8 mouse cellular contexts compared by ENCODE assay signal in genomic region chr9:22117754-22118456, GRCm38 (mm10). TPM values are rescaled to one million over a fixed set of nuclear protein-coding genes. Genes with fewer than 3 reads are reported as not detected.
DNase-seq lines count a peak whose midpoint lies in the region; ATAC-seq lines count a peak whose summit lies in the region.

No protein-coding gene starts in this region.

- H3K9me3 ChIP-seq in heart, embryonic 10.5 days = no peaks in the 10 kb centered on the region
- no peaks in the 10 kb centered on the region for H3K9me3 ChIP-seq in kidney, embryonic 14.5 days (ENCODE audit: control insufficient read depth, low read length)
- no peaks in the 10 kb centered on the region for H3K9me3 ChIP-seq in liver, embryonic 13.5 days (replicated peaks)

- peak; percentile 29 for DNase-seq in urinary bladder, postnatal 25 days (ENCODE audit: low spot score)
- no peak for DNase-seq in urinary bladder, adult 18-20 months (ENCODE audit: low spot score in 2 of 2)
- peak; percentile 68 for DNase-seq in cerebellum, adult 8-10 months
- DNase-seq in heart, embryonic 10.5 days (ENCODE audit: low spot score) = peak; percentile 85
- peak; percentile 67 for DNase-seq in liver, embryonic 13.5 days
- DNase-seq in naive thymus-derived CD4-positive, alpha-beta T cell, adult 2 months (ENCODE audit: low read depth) = peak; percentile 96
- peak; percentile 89 for DNase-seq in thymus, postnatal 0 days (ENCODE audit: low spot score)

- WGBS in heart, embryonic 10.5 days = 41% methylated on average over 10 of the region's 10 CpGs
- WGBS in kidney, embryonic 14.5 days = 47% methylated on average over 10 of the region's 10 CpGs
- WGBS in liver, embryonic 13.5 days (ENCODE audit: insufficient replicate concordance) = 34% methylated on average over 10 of the region's 10 CpGs

- H3K4me3 ChIP-seq in heart, embryonic 10.5 days = peak overlapping the region; percentile 94
- H3K4me3 ChIP-seq in kidney, embryonic 14.5 days (ENCODE audit: low read length) = peak overlapping the region; percentile 89
- H3K4me3 ChIP-seq in liver, embryonic 13.5 days (replicated peaks) = peak overlapping the region; percentile 92

- H3K27ac ChIP-seq in heart, embryonic 10.5 days = peak overlapping the region; percentile 92
- no peak overlapping the region for H3K27ac ChIP-seq in kidney, embryonic 14.5 days (ENCODE audit: low read depth, low read length)
- H3K27ac ChIP-seq in liver, embryonic 13.5 days = peak overlapping the region; percentile 61

- peaks cover 16% of the 10 kb centered on the region for H3K36me3 ChIP-seq in heart, embryonic 10.5 days
- peaks cover 8% of the 10 kb centered on the region for H3K36me3 ChIP-seq in kidney, embryonic 14.5 days (ENCODE audit: control insufficient read depth, insufficient read depth, low read length)
- peaks cover 16% of the 10 kb centered on the region for H3K36me3 ChIP-seq in liver, embryonic 13.5 days

- no peak overlapping the region; the same call in 1 of the 2 replicates for H3K9ac ChIP-seq in kidney, embryonic 14.5 days (ENCODE audit: low read depth, low read length)
- peak overlapping the region; percentile 68 for H3K9ac ChIP-seq in liver, embryonic 13.5 days

- H3K27me3 ChIP-seq in heart, embryonic 10.5 days (ENCODE audit: insufficient read depth, poor library complexity, severe bottlenecking) = no peaks in the 10 kb centered on the region
- H3K27me3 ChIP-seq in kidney, embryonic 14.5 days (ENCODE audit: control insufficient read depth, insufficient read depth, low read length) = no peaks in the 10 kb centered on the region
- no peaks in the 10 kb centered on the region for H3K27me3 ChIP-seq in liver, embryonic 13.5 days

- no peak for ATAC-seq in kidney, embryonic 14.5 days (ENCODE audit: low FRiP score, low TSS enrichment)
- no peak for ATAC-seq in liver, embryonic 13.5 days (ENCODE audit: low read depth)

- H3K4me1 ChIP-seq in heart, embryonic 10.5 days = peaks cover 15% of the 10 kb centered on the region
- H3K4me1 ChIP-seq in kidney, embryonic 14.5 days (ENCODE audit: control insufficient read depth, insufficient read depth, low read length) = peaks cover 10% of the 10 kb centered on the region
- peaks cover 65% of the 10 kb centered on the region for H3K4me1 ChIP-seq in liver, embryonic 13.5 days (replicated peaks)

- peak overlapping the region; percentile 52 for H3K4me2 ChIP-seq in kidney, embryonic 14.5 days (replicated peaks; ENCODE audit: low read depth, low read length)
- H3K4me2 ChIP-seq in liver, embryonic 13.5 days = peak overlapping the region; percentile 92

RNA-seq across cellular contexts. Expression of gene Elof1, which starts 0.9 kb away (rescaled TPM):
- 149 and 176 TPM in 2 replicates for polyA plus RNA-seq in heart, embryonic 10.5 days (2016; fragmentation: Nextera tagmentation; extraction: Ambion mirVana)
- polyA plus RNA-seq in kidney, embryonic 14.5 days (2014; fragmentation: Nextera tagmentation; extraction: Ambion mirVana) = 216 and 237 TPM in 2 replicates
- polyA plus RNA-seq in liver, embryonic 13.5 days (2015; fragmentation: Nextera tagmentation; extraction: Ambion mirVana) = 103 and 109 TPM in 2 replicates
- polyA plus RNA-seq in thymus, postnatal 0 days (2015; fragmentation: Nextera tagmentation; extraction: Ambion mirVana) = 174 and 178 TPM in 2 replicates

RNA-seq across cellular contexts. Expression of gene Acp5, which starts 17.6 kb away (rescaled TPM):
- polyA plus RNA-seq in heart, embryonic 10.5 days (2016; fragmentation: Nextera tagmentation; extraction: Ambion mirVana) = 62.3 and 67.2 TPM in 2 replicates
- polyA plus RNA-seq in kidney, embryonic 14.5 days (2014; fragmentation: Nextera tagmentation; extraction: Ambion mirVana) = 3.3 TPM in 2 replicates
- polyA plus RNA-seq in liver, embryonic 13.5 days (2015; fragmentation: Nextera tagmentation; extraction: Ambion mirVana) = 184 and 187 TPM in 2 replicates
- 135 TPM in 2 replicates for polyA plus RNA-seq in thymus, postnatal 0 days (2015; fragmentation: Nextera tagmentation; extraction: Ambion mirVana)

RNA-seq across cellular contexts. Expression of gene Cnn1, which starts 18.9 kb away (rescaled TPM):
- polyA plus RNA-seq in heart, embryonic 10.5 days (2016; fragmentation: Nextera tagmentation; extraction: Ambion mirVana) = 246 and 375 TPM in 2 replicates
- polyA plus RNA-seq in kidney, embryonic 14.5 days (2014; fragmentation: Nextera tagmentation; extraction: Ambion mirVana) = 4.7 and 5.1 TPM in 2 replicates
- polyA plus RNA-seq in liver, embryonic 13.5 days (2015; fragmentation: Nextera tagmentation; extraction: Ambion mirVana) = 1.9 and 3.6 TPM in 2 replicates
- 1.4 and 2.9 TPM in 2 replicates for polyA plus RNA-seq in thymus, postnatal 0 days (2015; fragmentation: Nextera tagmentation; extraction: Ambion mirVana)

RNA-seq across cellular contexts. Expression of gene Ecsit, which starts 32.7 kb away (rescaled TPM):
- 58.4 and 65.6 TPM in 2 replicates for polyA plus RNA-seq in heart, embryonic 10.5 days (2016; fragmentation: Nextera tagmentation; extraction: Ambion mirVana)
- 29.9 and 41.5 TPM in 2 replicates for polyA plus RNA-seq in kidney, embryonic 14.5 days (2014; fragmentation: Nextera tagmentation; extraction: Ambion mirVana)
- 33.4 and 34.2 TPM in 2 replicates for polyA plus RNA-seq in liver, embryonic 13.5 days (2015; fragmentation: Nextera tagmentation; extraction: Ambion mirVana)
- 44.7 and 44.8 TPM in 2 replicates for polyA plus RNA-seq in thymus, postnatal 0 days (2015; fragmentation: Nextera tagmentation; extraction: Ambion mirVana)

RNA-seq across cellular contexts. Expression of gene Pigyl, which starts 38.7 kb away (rescaled TPM):
- 44.7 and 60.3 TPM in 2 replicates for polyA plus RNA-seq in heart, embryonic 10.5 days (2016; fragmentation: Nextera tagmentation; extraction: Ambion mirVana)
- polyA plus RNA-seq in kidney, embryonic 14.5 days (2014; fragmentation: Nextera tagmentation; extraction: Ambion mirVana) = 68.6 and 82.9 TPM in 2 replicates
- polyA plus RNA-seq in liver, embryonic 13.5 days (2015; fragmentation: Nextera tagmentation; extraction: Ambion mirVana) = 42.1 and 44.6 TPM in 2 replicates
- 105 and 111 TPM in 2 replicates for polyA plus RNA-seq in thymus, postnatal 0 days (2015; fragmentation: Nextera tagmentation; extraction: Ambion mirVana)

Comparison
In these comparisons a context has a peak if more than half of its experiments do, and no peak if none do; other contexts are left out.
1. DNase-seq: peak in urinary bladder, postnatal 25 days (single experiment), cerebellum, adult 8-10 months (single experiment), heart, embryonic 10.5 days (single experiment), liver, embryonic 13.5 days (single experiment), naive thymus-derived CD4-positive, alpha-beta T cell, adult 2 months (single experiment) and thymus, postnatal 0 days (single experiment); none in urinary bladder, adult 18-20 months (0 of 2).
2. RNA of gene Acp5, which starts 17.6 kb away (polyA plus RNA-seq): 184 to 187 TPM in liver, embryonic 13.5 days, 135 TPM in thymus, postnatal 0 days and 62.3 to 67.2 TPM in heart, embryonic 10.5 days; 3.3 TPM in kidney, embryonic 14.5 days; every median in the first group is over 10 times any median in the second.
3. RNA of gene Cnn1, which starts 18.9 kb away (polyA plus RNA-seq): 246 to 375 TPM in heart, embryonic 10.5 days; 4.7 to 5.1 TPM in kidney, embryonic 14.5 days, 1.9 to 3.6 TPM in liver, embryonic 13.5 days and 1.4 to 2.9 TPM in thymus, postnatal 0 days; every median in the first group is over 10 times any median in the second.
4. Peak in every context shown above with its lines, with median percentiles within 50 percentile points of each other: H3K4me3 ChIP-seq.